Mouse (Mus musculus): ENCODE measurements around the gene Ttc39b. TPM values are rescaled to one million over a fixed set of nuclear protein-coding genes. Genes with fewer than 3 reads are reported as not detected.

The Ttc39b gene
- polyA plus RNA-seq, 1 experiment from 2014 or later, result 15.7 TPM

- no peaks in the 10 kb centered on the region for H3K36me3 ChIP-seq (ENCODE audit: control insufficient read depth, insufficient read depth, low read length)
- no peaks in the 10 kb centered on the region for H3K4me1 ChIP-seq (replicated peaks; ENCODE audit: control insufficient read depth, insufficient read depth)
- no peaks in the 10 kb centered on the region for H3K27me3 ChIP-seq (ENCODE audit: control insufficient read depth, insufficient read depth, low read length)
- H3K4me2 ChIP-seq (replicated peaks; ENCODE audit: low read depth), result no peak overlapping the region
- WGBS, result 83% methylated on average over 13 of the region's 13 CpGs
- no peak overlapping the region for H3K9ac ChIP-seq (ENCODE audit: low read length)
- TF ChIP-seq EP300 (optimal IDR thresholded peaks at IDR 0.05) (no peak), CTCF (IDR thresholded peaks at IDR 0.05; ENCODE audit: low read depth) (no peak)
- no peak overlapping the region for H3K27ac ChIP-seq (replicated peaks)
- H3K4me3 ChIP-seq (ENCODE audit: low read depth, low read length), result no peak overlapping the region
- DNase-seq (ENCODE audit: low spot score) (no peak), ATAC-seq (ENCODE audit: low FRiP score, low TSS enrichment) (no peak)
- no peaks in the 10 kb centered on the region for H3K9me3 ChIP-seq (ENCODE audit: control insufficient read depth, low read length)
Measured at GRCm38 (mm10) chr4:83220761-83221557, 103.1 kb downstream of the Ttc39b start.

DNA sequence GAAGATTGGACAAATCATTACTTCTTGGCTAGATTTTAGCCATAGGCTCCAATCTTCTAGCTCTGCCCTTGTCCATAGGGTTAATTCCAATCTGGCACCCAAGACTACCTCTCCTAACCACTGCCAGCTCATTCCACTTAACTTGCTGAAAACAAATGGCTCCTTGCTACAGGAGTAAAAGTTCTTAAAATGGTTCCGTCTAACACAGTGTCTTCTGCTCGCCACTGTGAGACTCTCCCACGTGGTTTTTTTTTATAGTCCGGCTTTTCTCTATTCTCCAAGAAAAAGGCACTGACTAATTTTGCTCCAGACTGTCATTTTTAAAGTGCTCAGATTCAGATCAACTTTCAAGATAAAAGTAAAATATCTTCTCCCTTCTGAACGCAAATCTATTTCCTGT lies 104.8 kb downstream of the Ttc39b start:
- WGBS, result 77% methylated on average over 5 of the region's 5 CpGs

GRCm38 (mm10) chr4:83217128-83217527 lies 106.9 kb downstream of the Ttc39b start:
- H3K4me2 ChIP-seq (replicated peaks; ENCODE audit: low read depth), result no peak overlapping the region
- H3K9ac ChIP-seq (ENCODE audit: low read length), result no peak overlapping the region
- no peaks in the 10 kb centered on the region for H3K27me3 ChIP-seq (ENCODE audit: control insufficient read depth, insufficient read depth, low read length)
- no peaks in the 10 kb centered on the region for H3K36me3 ChIP-seq (ENCODE audit: control insufficient read depth, insufficient read depth, low read length)
- TF ChIP-seq EP300 (optimal IDR thresholded peaks at IDR 0.05) (no peak), CTCF (IDR thresholded peaks at IDR 0.05; ENCODE audit: low read depth) (no peak)
- DNase-seq (ENCODE audit: low spot score) (no peak), ATAC-seq (ENCODE audit: low FRiP score, low TSS enrichment) (no peak)
- H3K9me3 ChIP-seq (ENCODE audit: control insufficient read depth, low read length), result no peaks in the 10 kb centered on the region
- H3K4me3 ChIP-seq (ENCODE audit: low read depth, low read length), result no peak overlapping the region
- H3K4me1 ChIP-seq (replicated peaks; ENCODE audit: control insufficient read depth, insufficient read depth), result no peaks in the 10 kb centered on the region
- no peak overlapping the region for H3K27ac ChIP-seq (replicated peaks)
- WGBS, result 89% methylated on average over 5 of the region's 5 CpGs

More for the DNA sequence above, 104.8 kb downstream of the Ttc39b start:
- no peak for ATAC-seq (ENCODE audit: low FRiP score, low TSS enrichment)
- Histone ChIP-seq H3K9me3 (ENCODE audit: control insufficient read depth, low read length) (no peaks in the 10 kb centered on the region), H3K4me1 (replicated peaks; ENCODE audit: control insufficient read depth, insufficient read depth) (no peaks in the 10 kb centered on the region), H3K4me2 (replicated peaks; ENCODE audit: low read depth) (no peak overlapping the region), H3K4me3 (ENCODE audit: low read depth, low read length) (no peak overlapping the region), H3K27me3 (ENCODE audit: control insufficient read depth, insufficient read depth, low read length) (no peaks in the 10 kb centered on the region), H3K27ac (replicated peaks) (no peak overlapping the region), H3K36me3 (ENCODE audit: control insufficient read depth, insufficient read depth, low read length) (no peaks in the 10 kb centered on the region), H3K9ac (ENCODE audit: low read length) (no peak overlapping the region)
- DNase-seq (ENCODE audit: low spot score), result no peak
- no peak for TF ChIP-seq CTCF (IDR thresholded peaks at IDR 0.05; ENCODE audit: low read depth)
- TF ChIP-seq EP300 (optimal IDR thresholded peaks at IDR 0.05), result no peak

GRCm38 (mm10) chr4:83216381-83216780 lies 107.7 kb downstream of the Ttc39b start:
- DNase-seq (ENCODE audit: low spot score), result no peak
- H3K27ac ChIP-seq (replicated peaks), result no peak overlapping the region
- no peak overlapping the region for H3K4me2 ChIP-seq (replicated peaks; ENCODE audit: low read depth)
- ATAC-seq (ENCODE audit: low FRiP score, low TSS enrichment), result no peak
- WGBS, result 69% methylated on average over 7 of the region's 7 CpGs
- TF ChIP-seq EP300 (optimal IDR thresholded peaks at IDR 0.05) (no peak), CTCF (IDR thresholded peaks at IDR 0.05; ENCODE audit: low read depth) (no peak)
- no peaks in the 10 kb centered on the region for H3K36me3 ChIP-seq (ENCODE audit: control insufficient read depth, insufficient read depth, low read length)
- no peaks in the 10 kb centered on the region for H3K4me1 ChIP-seq (replicated peaks; ENCODE audit: control insufficient read depth, insufficient read depth)
- H3K9me3 ChIP-seq (ENCODE audit: control insufficient read depth, low read length), result no peaks in the 10 kb centered on the region
- no peak overlapping the region for H3K9ac ChIP-seq (ENCODE audit: low read length)
- no peaks in the 10 kb centered on the region for H3K27me3 ChIP-seq (ENCODE audit: control insufficient read depth, insufficient read depth, low read length)
- no peak overlapping the region for H3K4me3 ChIP-seq (ENCODE audit: low read depth, low read length)

DNA sequence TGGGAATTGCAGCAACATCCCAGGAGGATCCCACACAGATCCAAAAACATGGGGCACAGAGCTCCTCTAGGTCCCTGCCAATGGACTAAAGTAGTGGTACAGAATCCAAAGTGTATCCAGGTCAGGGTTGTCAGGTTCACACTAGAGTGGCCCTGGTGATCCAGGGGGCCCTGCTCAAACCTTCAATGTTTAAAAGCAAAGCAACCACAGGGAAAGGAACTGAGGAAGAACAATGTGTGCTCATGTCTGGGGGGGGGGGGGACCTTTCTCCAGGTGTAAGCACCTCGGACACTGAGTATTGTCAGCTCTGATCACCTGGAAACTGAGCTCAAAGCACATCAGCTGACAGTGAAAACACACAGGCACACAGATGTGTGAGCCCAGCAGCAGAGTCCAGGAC lies 108.3 kb downstream of the Ttc39b start:
- Histone ChIP-seq H3K36me3 (ENCODE audit: control insufficient read depth, insufficient read depth, low read length) (no peaks in the 10 kb centered on the region), H3K9me3 (ENCODE audit: control insufficient read depth, low read length) (no peaks in the 10 kb centered on the region), H3K4me3 (ENCODE audit: low read depth, low read length) (no peak overlapping the region), H3K4me1 (replicated peaks; ENCODE audit: control insufficient read depth, insufficient read depth) (no peaks in the 10 kb centered on the region), H3K27me3 (ENCODE audit: control insufficient read depth, insufficient read depth, low read length) (no peaks in the 10 kb centered on the region), H3K27ac (replicated peaks) (no peak overlapping the region), H3K4me2 (replicated peaks; ENCODE audit: low read depth) (no peak overlapping the region), H3K9ac (ENCODE audit: low read length) (no peak overlapping the region)
- 56% methylated on average over 1 of the region's 1 CpGs for WGBS
- no peak for TF ChIP-seq CTCF (IDR thresholded peaks at IDR 0.05; ENCODE audit: low read depth)
- no peak for DNase-seq (ENCODE audit: low spot score)
- ATAC-seq (ENCODE audit: low FRiP score, low TSS enrichment), result no peak

GRCm38 (mm10) chr4:83214822-83215558 lies 109.1 kb downstream of the Ttc39b start:
- no peak overlapping the region for H3K4me3 ChIP-seq (ENCODE audit: low read depth, low read length)
- no peaks in the 10 kb centered on the region for H3K36me3 ChIP-seq (ENCODE audit: control insufficient read depth, insufficient read depth, low read length)
- no peak overlapping the region for H3K9ac ChIP-seq (ENCODE audit: low read length)
- H3K4me2 ChIP-seq (replicated peaks; ENCODE audit: low read depth), result no peak overlapping the region
- 44% methylated on average over 9 of the region's 9 CpGs for WGBS
- DNase-seq (ENCODE audit: low spot score) (no peak), ATAC-seq (ENCODE audit: low FRiP score, low TSS enrichment) (no peak)
- no peak overlapping the region for H3K27ac ChIP-seq (replicated peaks)
- no peaks in the 10 kb centered on the region for H3K9me3 ChIP-seq (ENCODE audit: control insufficient read depth, low read length)
- H3K27me3 ChIP-seq (ENCODE audit: control insufficient read depth, insufficient read depth, low read length), result no peaks in the 10 kb centered on the region
- H3K4me1 ChIP-seq (replicated peaks; ENCODE audit: control insufficient read depth, insufficient read depth), result no peaks in the 10 kb centered on the region
- TF ChIP-seq EP300 (optimal IDR thresholded peaks at IDR 0.05) (no peak), CTCF (IDR thresholded peaks at IDR 0.05; ENCODE audit: low read depth) (no peak)

All from stomach, postnatal 0 days (tissue).